Mouse (Mus musculus) hindbrain, embryonic 16.5 days (tissue): ENCODE data around the gene Ephx1. TPM values are rescaled to one million over a fixed set of nuclear protein-coding genes. Genes with fewer than 3 reads are reported as not detected.
A peak's percentile ranks its signal among the peaks of the same experiment; 100 is the strongest.

ENCODE experiments used
- ATAC-seq: fragments of 200-750 bp; cut with Nextera tagmentation; 2 replicates; pipeline ENCODE4 v1.8.0; 2017; ENCODE audit warnings: moderate TSS enrichment, moderate library complexity
- H3K27ac ChIP-seq: fragments of 300-500 bp; sonication (generic); 2 replicates; pipeline ENCODE4 v1.5.1; 2014; ENCODE audit warnings: low read depth, mild to moderate bottlenecking, control low read depth, low read length, moderate library complexity
- H3K27me3 ChIP-seq: fragments of 300-500 bp; sonication (generic); replicated peaks from 2 replicates; pipeline ENCODE4 v1.6.1; 2014; ENCODE audit warnings: low read length; ENCODE audit not compliant: control insufficient read depth, insufficient read depth
- H3K36me3 ChIP-seq: fragments of 300-500 bp; sonication (generic); 2 replicates; pipeline ENCODE4 v1.6.1; 2014; ENCODE audit warnings: mild to moderate bottlenecking, low read length, moderate library complexity, mixed read lengths; ENCODE audit not compliant: control insufficient read depth, insufficient read depth
- H3K4me1 ChIP-seq: fragments of 300-500 bp; sonication (generic); 2 replicates; pipeline ENCODE4 v1.6.1; 2014; ENCODE audit warnings: low read depth, low read length; ENCODE audit not compliant: control insufficient read depth, insufficient read depth
- H3K4me2 ChIP-seq: fragments of 300-500 bp; sonication (generic); 2 replicates; pipeline ENCODE4 v1.6.1; 2014; ENCODE audit warnings: mild to moderate bottlenecking, low read length, control low read depth, moderate library complexity
- H3K4me3 ChIP-seq: fragments of 300-500 bp; sonication (generic); 2 replicates; pipeline ENCODE4 v1.5.1; 2014; ENCODE audit warnings: mild to moderate bottlenecking, low read length, control low read depth, moderate library complexity
- H3K9ac ChIP-seq: fragments of 300-500 bp; sonication (generic); 2 replicates; pipeline ENCODE4 v1.6.1; 2014; ENCODE audit warnings: low read depth, mild to moderate bottlenecking, control low read depth, low read length, moderate library complexity
- H3K9me3 ChIP-seq: fragments of 300-500 bp; sonication (generic); 2 replicates; pipeline ENCODE4 v1.6.1; 2014; ENCODE audit warnings: mild to moderate bottlenecking, low read length, moderate library complexity; ENCODE audit not compliant: control insufficient read depth
- WGBS: fragments of 180-500 bp; shearing (Covaris S2); extraction: QIAGEN DNeasy Blood & Tissue Kit; methylation state at CpG from one replicate; pipeline ENCODE4 v1.1.7; 2014; 5-methylcytosine and 5-hydroxymethylcytosine counted together
- polyA plus RNA-seq: library from polyadenylated mRNA; unstranded; fragments of >200 nt; fragmentation: Nextera tagmentation; extraction: Ambion mirVana; gene quantifications from 2 replicates; pipeline ENCODE4 v1.2.1, GENCODE M21; 2015

The Ephx1 gene
- polyA plus RNA-seq, 1 experiment from 2014 or later = 16.4 TPM

GRCm38 (mm10) chr1:181016045-181016444, 4.7 kb downstream of the Ephx1 start:
- 0 out of 2 replicates have a peak, but pooled peaks cover 2% of the 10 kb centered on the region for H3K27me3 ChIP-seq
- WGBS = 79% methylated on average over 4 of the region's 4 CpGs
- no peak for ATAC-seq
- H3K36me3 ChIP-seq = no peaks in the 10 kb centered on the region
- no peaks in the 10 kb centered on the region for H3K9me3 ChIP-seq
- peak overlapping the region; percentile 96 for H3K4me2 ChIP-seq
- peaks cover 7% of the 10 kb centered on the region for H3K4me1 ChIP-seq
- peak overlapping the region; percentile 59; the same call in 1 of the 2 replicates for H3K27ac ChIP-seq
- no peak overlapping the region; the same call in 1 of the 2 replicates for H3K4me3 ChIP-seq
- H3K9ac ChIP-seq = no peak overlapping the region; the same call in 1 of the 2 replicates

GRCm38 (mm10) chr1:181015558-181015957, 5.1 kb downstream of the Ephx1 start:
- peak overlapping the region; percentile 39; the same call in 1 of the 2 replicates for H3K27ac ChIP-seq
- H3K9ac ChIP-seq = no peak overlapping the region
- no peak overlapping the region for H3K4me2 ChIP-seq
- H3K27me3 ChIP-seq = 0 out of 2 replicates have a peak, but pooled peaks cover 2% of the 10 kb centered on the region
- H3K4me3 ChIP-seq = no peak overlapping the region
- no peak for ATAC-seq
- no peaks in the 10 kb centered on the region for H3K36me3 ChIP-seq
- peaks cover 7% of the 10 kb centered on the region for H3K4me1 ChIP-seq
- H3K9me3 ChIP-seq = no peaks in the 10 kb centered on the region

- Histone ChIP-seq H3K27ac (peak overlapping the region; percentile 39; the same call in 1 of the 2 replicates), H3K9me3 (no peaks in the 10 kb centered on the region), H3K36me3 (no peaks in the 10 kb centered on the region), H3K4me2 (no peak overlapping the region), H3K4me1 (peaks cover 7% of the 10 kb centered on the region), H3K9ac (no peak overlapping the region), H3K4me3 (no peak overlapping the region), H3K27me3 (0 out of 2 replicates have a peak, but pooled peaks cover 2% of the 10 kb centered on the region)
- 66% methylated on average over 6 of the region's 6 CpGs for WGBS
- ATAC-seq = no peak
Observed at GRCm38 (mm10) chr1:181014731-181015500, 5.8 kb downstream of the Ephx1 start.

- no peaks in the 10 kb centered on the region for H3K36me3 ChIP-seq
- 83% methylated on average over 6 of the region's 6 CpGs for WGBS
- no peak overlapping the region for H3K9ac ChIP-seq
- H3K4me1 ChIP-seq = peaks cover 7% of the 10 kb centered on the region
- H3K4me3 ChIP-seq = no peak overlapping the region
- ATAC-seq = no peak
- H3K27me3 ChIP-seq = 0 out of 2 replicates have a peak, but pooled peaks cover 2% of the 10 kb centered on the region
- no peaks in the 10 kb centered on the region for H3K9me3 ChIP-seq
- no peak overlapping the region for H3K4me2 ChIP-seq
- no peak overlapping the region for H3K27ac ChIP-seq
Observed at GRCm38 (mm10) chr1:181013446-181013845, 7.3 kb downstream of the Ephx1 start.

- no peak overlapping the region for H3K4me2 ChIP-seq
- 91% methylated on average over 3 of the region's 3 CpGs for WGBS
- H3K4me1 ChIP-seq = peaks cover 7% of the 10 kb centered on the region
- H3K27ac ChIP-seq = no peak overlapping the region
- no peaks in the 10 kb centered on the region for H3K36me3 ChIP-seq
- H3K4me3 ChIP-seq = no peak overlapping the region
- ATAC-seq = no peak
- no peaks in the 10 kb centered on the region for H3K9me3 ChIP-seq
- H3K27me3 ChIP-seq = no peaks in the 10 kb centered on the region
- H3K9ac ChIP-seq = no peak overlapping the region
Observed at GRCm38 (mm10) chr1:181012416-181012815, 8.3 kb downstream of the Ephx1 start.

GRCm38 (mm10) chr1:181011601-181012000, 9.1 kb downstream of the Ephx1 start:
- Histone ChIP-seq H3K4me1 (peaks cover 7% of the 10 kb centered on the region), H3K36me3 (no peaks in the 10 kb centered on the region), H3K9me3 (no peaks in the 10 kb centered on the region), H3K9ac (no peak overlapping the region), H3K27ac (no peak overlapping the region), H3K4me3 (no peak overlapping the region), H3K27me3 (no peaks in the 10 kb centered on the region), H3K4me2 (no peak overlapping the region)
- ATAC-seq = no peak
- 70% methylated on average over 5 of the region's 5 CpGs for WGBS

- no peak overlapping the region for H3K4me2 ChIP-seq
- no peaks in the 10 kb centered on the region for H3K9me3 ChIP-seq
- no peaks in the 10 kb centered on the region for H3K27me3 ChIP-seq
- H3K9ac ChIP-seq = no peak overlapping the region
- ATAC-seq = no peak
- no peak overlapping the region for H3K27ac ChIP-seq
- no peak overlapping the region for H3K4me3 ChIP-seq
- 75% methylated on average over 4 of the region's 4 CpGs for WGBS
- H3K4me1 ChIP-seq = peaks cover 4% of the 10 kb centered on the region; the same call in 1 of the 2 replicates
- H3K36me3 ChIP-seq = no peaks in the 10 kb centered on the region
Observed at GRCm38 (mm10) chr1:181010171-181010932, 10.4 kb downstream of the Ephx1 start.

- Histone ChIP-seq H3K27me3 (no peaks in the 10 kb centered on the region), H3K9ac (no peak overlapping the region), H3K36me3 (no peaks in the 10 kb centered on the region), H3K27ac (no peak overlapping the region), H3K4me1 (no peaks in the 10 kb centered on the region), H3K4me3 (no peak overlapping the region), H3K9me3 (no peaks in the 10 kb centered on the region), H3K4me2 (no peak overlapping the region)
- WGBS = 66% methylated on average over 3 of the region's 3 CpGs
- no peak for ATAC-seq
Observed at GRCm38 (mm10) chr1:181009754-181010153, 10.9 kb downstream of the Ephx1 start.

GRCm38 (mm10) chr1:181009011-181009590, 11.6 kb downstream of the Ephx1 start:
- no peak overlapping the region for H3K4me2 ChIP-seq
- no peaks in the 10 kb centered on the region for H3K27me3 ChIP-seq
- H3K4me3 ChIP-seq = no peak overlapping the region
- H3K27ac ChIP-seq = no peak overlapping the region
- no peak for ATAC-seq
- H3K4me1 ChIP-seq = no peaks in the 10 kb centered on the region
- WGBS = 93% methylated on average over 4 of the region's 4 CpGs
- H3K36me3 ChIP-seq = no peaks in the 10 kb centered on the region
- no peaks in the 10 kb centered on the region for H3K9me3 ChIP-seq
- no peak overlapping the region for H3K9ac ChIP-seq
